Mouse (Mus musculus): ENCODE results near the gene Lsm14b.

DNA sequence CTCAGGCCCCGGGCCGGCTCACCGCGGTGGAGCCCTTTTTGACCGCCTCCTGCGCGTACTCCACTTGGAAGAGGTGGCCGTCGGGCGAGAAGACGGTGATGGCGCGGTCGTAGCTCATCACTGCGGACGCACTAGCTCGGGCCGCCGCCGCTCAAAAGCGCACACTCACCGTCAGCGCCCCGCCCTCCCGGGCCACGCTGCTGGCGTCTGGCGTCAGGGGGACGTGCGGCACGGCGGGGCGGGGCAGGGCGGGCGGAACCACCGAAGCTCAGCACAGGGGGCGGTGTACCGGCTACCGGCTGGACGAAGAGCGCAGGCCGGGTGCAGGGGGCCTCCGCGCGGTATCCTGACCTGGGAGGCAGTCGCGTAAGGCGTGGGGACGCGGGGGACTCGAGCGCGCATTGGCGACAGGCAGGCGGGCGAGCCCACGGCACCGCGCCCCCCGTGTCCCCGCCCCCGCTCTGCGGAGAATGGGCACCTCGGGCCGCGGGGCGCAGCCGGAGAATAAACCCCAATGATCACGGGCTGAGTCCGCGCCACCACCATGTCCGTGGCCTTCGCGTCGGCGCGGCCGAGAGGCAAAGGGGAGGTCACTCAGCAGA is 17.6 kb downstream of the Lsm14b start, which contains the start of the genes Psma7 and Ss18l1:
- TF ChIP-seq CTCF (IDR thresholded peaks at IDR 0.05), result peak; percentile 54
- TF ChIP-seq EP300 (IDR thresholded peaks at IDR 0.05), result no peak

All from lung, postnatal 0 days (tissue).